Mouse (Mus musculus): ENCODE results near the gene Trnau1ap.
"Not testable (repeated sequence)": the region's sequence is repeated elsewhere in the genome, so short reads cannot be mapped to it uniquely, and the experiment has no call there.

Gene Trnau1ap

DNA sequence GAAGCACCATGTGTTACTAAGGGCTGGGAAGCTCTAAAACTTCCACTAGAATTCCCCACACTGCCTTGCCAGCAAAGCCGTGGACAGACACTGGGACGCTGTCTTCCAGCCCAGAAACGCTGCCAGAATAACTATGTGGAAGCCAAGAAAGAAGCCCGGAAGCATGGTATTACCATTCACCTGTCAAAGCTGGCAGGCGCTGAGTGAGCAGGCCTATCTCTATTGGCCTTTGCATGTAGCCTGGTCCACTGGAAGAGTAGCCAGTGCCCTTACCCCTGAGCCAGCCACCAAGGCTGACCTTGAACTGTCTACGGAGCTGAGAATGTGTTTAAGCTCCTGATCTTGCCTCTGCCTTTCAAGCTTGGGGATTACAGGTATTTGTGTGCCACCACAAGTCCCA is 27.9 kb downstream of the Trnau1ap start:
- no peak for DNase-seq (ENCODE audit: extremely low spot score)

- DNase-seq (ENCODE audit: extremely low spot score) = no peak
These were observed 29.5 kb downstream of the Trnau1ap start for GRCm38 (mm10) chr4:132299849-132300248.

DNA sequence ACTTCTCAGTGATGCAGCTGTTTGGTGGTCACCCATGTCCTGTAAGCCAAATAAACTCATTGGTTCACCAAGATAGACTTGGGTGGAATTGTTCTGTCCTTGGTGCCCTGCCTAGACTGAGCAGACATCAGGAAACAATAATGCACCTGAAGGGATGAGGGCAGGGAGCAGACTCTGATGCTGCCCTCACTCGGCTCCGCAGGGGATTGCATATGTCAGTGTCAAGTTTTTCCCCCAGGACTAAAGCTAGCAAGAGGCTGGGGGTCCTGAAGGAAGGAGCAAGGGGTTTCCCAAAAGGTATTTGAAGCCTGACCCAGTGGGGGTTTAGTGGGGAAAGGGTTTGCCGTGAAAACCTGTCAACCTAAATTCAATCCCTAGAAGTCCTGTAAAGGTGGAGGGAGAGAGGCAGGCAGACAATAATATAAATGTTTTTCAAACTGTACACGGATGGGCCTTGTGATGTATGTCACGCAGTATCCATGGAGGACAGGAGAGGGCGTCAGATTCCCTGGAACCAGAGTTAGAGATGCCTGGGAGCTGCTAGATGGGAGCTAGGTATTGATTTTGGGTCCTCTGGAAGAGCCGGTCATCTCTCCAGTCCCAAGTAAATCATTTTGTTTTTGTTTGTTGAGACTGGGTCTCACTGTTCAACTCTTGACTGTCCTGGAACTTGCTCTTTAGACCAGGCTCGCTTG is 33.5 kb downstream of the Trnau1ap start:
- DNase-seq (ENCODE audit: extremely low spot score) = no peak

DNA sequence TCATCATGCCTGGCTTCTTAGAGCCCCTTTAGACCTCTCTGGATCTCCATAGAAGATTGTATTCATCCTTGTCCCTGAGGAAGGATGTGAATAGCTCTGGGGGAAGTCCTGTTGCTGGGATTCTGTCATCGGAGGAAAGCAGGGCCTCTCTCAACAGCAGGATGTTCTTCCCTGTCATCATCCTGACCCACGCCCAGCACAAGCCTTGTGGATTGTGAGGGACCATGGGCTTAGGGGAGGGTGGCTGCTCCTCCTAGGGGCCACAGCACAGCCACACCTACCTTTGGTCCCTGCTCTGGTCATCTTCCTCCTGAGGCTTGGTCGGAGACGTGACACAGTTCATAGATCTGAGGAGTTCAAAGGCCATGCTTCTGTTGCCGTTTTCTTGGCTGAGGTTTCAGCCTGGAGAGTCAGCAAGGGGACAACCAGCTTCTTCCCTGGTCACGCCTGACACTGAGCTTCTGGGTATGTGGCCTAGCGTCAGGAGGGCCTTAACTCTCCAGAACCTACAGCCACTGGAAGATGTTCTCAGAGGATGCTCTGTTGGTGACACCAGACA is 35.6 kb downstream of the Trnau1ap start:
- no peak for DNase-seq (ENCODE audit: extremely low spot score)

- no peak for DNase-seq (ENCODE audit: extremely low spot score)
These were observed 36.4 kb downstream of the Trnau1ap start for GRCm38 (mm10) chr4:132292988-132293387.

GRCm38 (mm10) chr4:132291624-132292335 is 37.6 kb downstream of the Trnau1ap start:
- no peak for DNase-seq (ENCODE audit: extremely low spot score)

- no peak for DNase-seq (ENCODE audit: extremely low spot score)
These were observed 38.3 kb downstream of the Trnau1ap start for GRCm38 (mm10) chr4:132291056-132291455.

DNA sequence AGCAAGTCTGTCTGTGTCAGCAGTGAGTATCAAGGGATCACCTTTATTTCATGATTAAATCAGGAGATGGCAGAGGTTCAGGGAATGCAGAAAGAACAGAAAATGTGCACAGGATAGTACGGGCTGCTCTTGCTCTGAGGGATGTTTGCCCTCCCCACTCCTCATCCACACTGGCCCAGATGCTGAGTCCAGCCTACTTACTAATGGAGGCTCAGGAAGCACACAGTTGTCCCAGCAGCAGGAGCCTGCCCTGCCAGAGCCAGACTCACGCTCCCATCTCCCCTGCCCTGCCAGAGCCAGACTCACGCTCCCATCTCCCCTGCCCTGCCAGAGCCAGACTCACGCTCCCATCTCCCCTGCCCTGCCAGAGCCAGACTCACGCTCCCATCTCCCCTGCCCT is 40.5 kb downstream of the Trnau1ap start:
- not testable (repeated sequence) for DNase-seq (ENCODE audit: extremely low spot score)

DNA sequence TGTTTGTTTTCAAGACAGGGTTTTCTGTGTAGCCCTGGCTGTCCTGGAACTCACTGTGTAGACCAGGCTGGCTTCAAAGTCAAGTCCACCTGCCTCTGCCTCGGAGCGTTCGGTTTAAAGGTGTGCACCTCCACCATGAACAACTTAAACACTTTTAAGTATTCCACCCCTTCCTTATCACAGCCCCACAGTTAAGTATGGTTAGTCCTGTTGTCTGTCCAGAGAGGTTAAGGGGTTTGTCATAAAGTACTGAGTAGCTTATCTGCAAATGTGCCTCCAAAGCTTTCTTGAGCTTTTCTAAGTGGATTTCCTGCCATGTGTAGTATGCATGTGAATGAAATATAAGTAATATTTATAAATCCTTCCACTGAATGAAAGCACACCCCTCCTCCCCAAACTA is 53.4 kb downstream of the Trnau1ap start:
- DNase-seq (ENCODE audit: extremely low spot score) = no peak

DNA sequence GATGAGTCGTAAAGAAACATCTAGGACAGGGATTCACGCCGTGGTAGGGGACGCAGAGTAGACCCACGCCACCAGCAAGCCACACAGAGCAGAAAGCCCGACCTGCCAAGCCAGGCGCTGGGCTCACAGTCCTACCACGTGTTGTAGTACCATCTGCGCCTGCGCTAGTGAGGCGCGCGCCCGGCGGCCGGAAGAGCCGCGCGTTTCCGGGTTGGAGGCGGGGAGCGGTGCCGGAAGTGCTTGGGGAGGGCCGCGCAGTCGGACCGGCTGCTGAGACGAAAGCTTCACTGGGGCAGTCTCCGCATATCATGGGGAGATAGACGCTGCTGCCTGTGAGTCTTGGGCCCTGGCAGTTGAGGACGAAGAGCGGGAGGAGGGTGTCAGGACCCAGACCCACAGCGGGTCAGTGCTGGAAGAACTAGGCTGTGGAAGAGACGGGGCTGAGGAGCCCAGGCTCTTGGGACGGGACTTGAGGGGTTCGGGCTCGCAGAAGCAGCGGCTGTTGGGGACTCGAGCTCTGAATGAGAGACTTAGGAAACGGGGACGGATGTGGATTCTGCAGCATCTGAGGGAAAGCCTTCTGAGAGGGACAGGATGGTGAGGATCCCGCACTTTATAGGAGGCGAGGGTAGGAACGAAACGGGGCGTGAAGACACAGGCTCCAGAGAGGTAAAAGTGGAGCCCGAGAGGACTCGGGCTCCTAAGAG is 55.0 kb downstream of the Trnau1ap start, which contains the start of gene Taf12:
Taf12 (plus strand) TSS at position 220 of the 707 bp plus-strand sequence.
- DNase-seq (ENCODE audit: extremely low spot score) = peak; percentile 96

DNA sequence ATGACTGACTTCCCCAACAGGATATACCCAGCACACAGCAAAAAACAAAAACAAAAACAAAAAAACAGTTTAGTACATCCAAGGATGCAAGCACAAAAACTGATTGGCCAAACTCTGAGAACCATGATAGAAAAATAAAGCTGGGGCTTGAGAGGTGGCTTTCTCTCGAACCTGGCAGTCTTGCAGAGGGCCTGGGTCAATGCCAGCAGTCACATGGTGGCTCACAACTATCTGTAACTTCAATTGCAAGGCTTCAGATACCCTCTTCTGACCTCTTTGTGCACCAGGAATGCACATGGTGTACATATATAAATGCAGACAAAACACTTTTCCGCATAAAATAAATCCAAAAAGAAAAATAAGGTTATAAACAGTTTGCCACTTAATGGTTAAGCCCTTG is 56.2 kb downstream of the Trnau1ap start:
- DNase-seq (ENCODE audit: extremely low spot score) = peak; percentile 15

GRCm38 (mm10) chr4:132269740-132270560 is 59.4 kb downstream of the Trnau1ap start:
- DNase-seq (ENCODE audit: extremely low spot score) = peak; percentile 94

DNA sequence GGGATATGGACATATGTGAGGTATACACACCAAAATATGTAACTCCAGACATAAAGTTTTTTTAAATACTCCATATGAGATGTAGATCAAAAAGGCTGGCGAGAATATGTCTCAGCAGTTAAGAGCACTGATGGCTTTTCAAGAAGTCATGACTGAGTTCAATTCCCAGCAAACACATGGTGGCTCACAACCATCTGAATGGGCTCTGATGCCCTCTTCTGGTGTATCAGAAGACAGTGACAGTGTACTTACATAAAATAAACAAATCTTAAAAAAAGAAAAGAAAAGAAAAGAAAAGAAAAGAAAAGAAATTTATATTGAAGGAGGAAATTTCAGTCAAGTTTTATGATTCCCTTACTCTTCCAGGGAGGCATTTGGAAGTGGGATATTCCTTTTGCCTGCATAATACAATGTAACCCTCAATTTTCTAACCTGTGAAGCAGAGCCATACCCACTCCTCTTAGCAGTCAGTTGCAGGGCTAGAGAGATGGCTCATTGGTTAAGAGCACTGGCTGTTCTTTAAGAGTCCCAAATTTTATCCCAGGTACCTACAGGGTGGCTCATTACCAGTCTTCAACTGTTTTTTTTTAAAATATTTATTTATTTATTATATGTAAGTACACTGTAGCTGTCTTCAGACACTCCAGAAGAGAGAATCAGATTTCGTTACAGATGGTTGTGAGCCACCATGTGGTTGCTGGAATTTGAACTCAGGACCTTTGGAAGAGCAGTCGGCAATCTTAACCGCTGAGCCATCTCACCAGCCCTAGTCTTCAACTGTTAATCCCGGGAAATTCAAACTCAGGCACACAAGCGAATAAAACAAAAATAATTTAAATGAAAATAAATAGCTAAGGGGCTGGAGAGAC is 60.2 kb downstream of the Trnau1ap start:
- peak; percentile 23 for DNase-seq (ENCODE audit: extremely low spot score)

- DNase-seq (ENCODE audit: extremely low spot score) = no peak
These were observed 62.4 kb downstream of the Trnau1ap start for GRCm38 (mm10) chr4:132266835-132267349.

- no peak for DNase-seq (ENCODE audit: extremely low spot score)
These were observed 66.0 kb downstream of the Trnau1ap start for GRCm38 (mm10) chr4:132263313-132263712.

DNA sequence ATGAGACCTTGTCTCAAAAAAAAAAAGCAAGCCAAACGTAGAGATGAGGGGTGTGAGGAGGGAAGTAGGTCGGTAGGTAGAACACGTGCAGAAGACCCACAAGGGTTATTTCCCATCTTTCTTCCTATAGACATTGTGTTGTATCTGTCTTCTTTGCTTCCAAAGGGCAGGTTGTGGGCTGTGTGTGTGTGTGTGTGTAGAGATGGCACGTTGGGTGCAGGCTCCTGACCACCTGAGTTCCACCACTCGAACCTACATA is 67.1 kb downstream of the Trnau1ap start:
- DNase-seq (ENCODE audit: extremely low spot score) = no peak

Measured in embryo, embryonic 9.5 days (tissue).